Mouse (Mus musculus): ENCODE results near the gene Vti1a.

- TF ChIP-seq CTCF (IDR thresholded peaks at IDR 0.05; ENCODE audit: low read depth, low read length) = no peak
- no peak for TF ChIP-seq TAL1 (conservative IDR thresholded peaks at IDR 0.05; ENCODE audit: low read depth, low read length)
These were observed 22.9 kb upstream of the Vti1a start for GRCm38 (mm10) chr19:55293175-55293574.
